Mouse (Mus musculus) ovary, adult 2 months (tissue): ENCODE measurements around the gene Olfr1461. TPM values are rescaled to one million over a fixed set of nuclear protein-coding genes. Genes with fewer than 3 reads are reported as not detected.

Experiments used
- polyA plus RNA-seq: library from polyadenylated mRNA; depleted of rRNA; stranded (reverse); fragments of >200 nt; gene quantifications from 2 replicates; pipeline ENCODE4 v1.2.3, GENCODE M21; 2012; rRNA removed

Olfr1461 gene
- not detected in 2 replicates for polyA plus RNA-seq

DNA sequence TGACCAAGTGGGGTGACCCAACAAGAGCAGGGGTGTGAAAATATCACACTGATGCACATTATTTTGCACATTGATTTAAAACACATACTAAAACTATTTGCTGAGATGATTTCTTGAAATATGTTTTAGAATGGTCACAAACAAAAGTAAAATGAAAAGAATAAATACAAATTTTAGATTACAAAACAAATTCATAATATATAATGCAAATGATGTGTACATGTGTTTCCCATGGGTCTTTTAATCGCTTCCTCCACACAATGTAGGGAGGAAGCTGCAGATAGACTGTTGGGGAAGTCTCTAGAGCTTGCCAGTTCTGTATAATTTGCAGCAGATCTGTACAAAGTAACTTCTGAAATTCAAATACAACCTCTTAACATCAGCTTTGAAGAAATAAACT, at the start of gene Olfr1461:
Olfr1461 (plus strand) TSS at position 301 of the 400 bp plus-strand sequence.

DNA sequence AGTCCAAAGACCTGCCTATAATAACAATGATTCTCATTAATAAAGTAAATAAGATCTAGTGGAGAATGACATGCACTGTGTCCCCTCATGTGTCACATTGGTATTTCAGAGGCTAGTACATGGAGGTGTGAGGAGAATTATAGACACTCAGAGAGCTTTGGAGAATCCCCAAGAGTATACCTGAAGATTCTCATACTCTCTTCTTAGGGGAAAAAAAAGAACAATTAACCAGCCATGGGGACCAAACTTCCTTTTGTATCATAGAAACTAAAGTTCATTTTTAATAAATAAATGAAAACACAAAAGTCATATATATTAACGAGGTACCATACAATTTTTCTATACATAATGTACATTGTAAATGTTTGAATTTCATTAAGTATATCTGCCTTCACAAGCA, 13.4 kb upstream of the Olfr1461 start, which contains the start of gene Olfr1459:
Olfr1459 (minus strand) TSS at position 101 of the 400 bp plus-strand sequence.

DNA sequence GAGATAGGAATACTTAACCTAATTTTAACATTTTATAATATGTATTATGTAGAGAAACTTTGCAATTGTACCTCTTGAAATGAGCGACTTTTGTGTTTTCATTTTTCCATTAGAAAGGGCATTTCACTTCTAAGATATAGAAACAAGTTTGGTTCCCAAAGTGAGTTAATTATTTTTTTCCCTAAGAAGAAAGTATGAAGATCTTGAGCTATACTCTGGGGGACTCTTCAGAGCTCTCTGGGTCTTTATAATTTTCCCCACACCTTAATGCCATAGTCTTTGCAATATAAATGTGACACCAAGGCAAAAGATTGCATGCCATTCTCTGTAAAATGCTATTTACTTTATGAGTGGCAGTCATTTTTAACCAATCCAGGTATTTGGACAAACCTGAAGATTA, 22.6 kb downstream of the Olfr1461 start, which contains the start of gene Olfr1462:
Olfr1462 (plus strand) TSS at position 301 of the 400 bp plus-strand sequence.

Other genes starting within 250 kb of the Olfr1461 start
- gene Olfr1448, start 238.6 kb upstream of the Olfr1461 start, polyA plus RNA-seq = not detected in 2 replicates
- gene Olfr1449, start 232.2 kb upstream of the Olfr1461 start, polyA plus RNA-seq = not detected in 2 replicates
- gene Olfr1450, start 212.7 kb upstream of the Olfr1461 start, polyA plus RNA-seq = not detected in 2 replicates
- gene Olfr1451, start 168.0 kb upstream of the Olfr1461 start, polyA plus RNA-seq = not detected in 2 replicates
- not detected in 2 replicates for gene Olfr1453, start 134.7 kb upstream of the Olfr1461 start, polyA plus RNA-seq
- not detected in 2 replicates for gene Olfr1454, start 102.4 kb upstream of the Olfr1461 start, polyA plus RNA-seq
- not detected in 2 replicates for gene Olfr1457, start 65.1 kb upstream of the Olfr1461 start, polyA plus RNA-seq
- gene Olfr1458, start 56.2 kb upstream of the Olfr1461 start, polyA plus RNA-seq = not detected in 2 replicates
- gene Olfr1459, start 13.5 kb upstream of the Olfr1461 start, polyA plus RNA-seq = not detected in 2 replicates
- gene Olfr1462, start 22.7 kb downstream of the Olfr1461 start, polyA plus RNA-seq = not detected in 2 replicates
- gene Olfr1463, start 68.3 kb downstream of the Olfr1461 start, polyA plus RNA-seq = not detected in 2 replicates
- gene Olfr1465, start 152.5 kb downstream of the Olfr1461 start, polyA plus RNA-seq = not detected in 2 replicates
- gene Olfr1466, start 175.9 kb downstream of the Olfr1461 start, polyA plus RNA-seq = not detected in 2 replicates
- gene Olfr1467, start 199.2 kb downstream of the Olfr1461 start, polyA plus RNA-seq = not detected in 2 replicates
- gene Olfr1469, start 244.8 kb downstream of the Olfr1461 start, polyA plus RNA-seq = not detected in 2 replicates